Mouse (Mus musculus): ENCODE measurements around the gene Htra3. TPM values are rescaled to one million over a fixed set of nuclear protein-coding genes. Genes with fewer than 3 reads are reported as not detected.
A peak's percentile ranks its signal among the peaks of the same experiment; 100 is the strongest.

The Htra3 gene
- polyA plus RNA-seq, 1 experiment from 2014 or later: 53.5 TPM

DNA sequence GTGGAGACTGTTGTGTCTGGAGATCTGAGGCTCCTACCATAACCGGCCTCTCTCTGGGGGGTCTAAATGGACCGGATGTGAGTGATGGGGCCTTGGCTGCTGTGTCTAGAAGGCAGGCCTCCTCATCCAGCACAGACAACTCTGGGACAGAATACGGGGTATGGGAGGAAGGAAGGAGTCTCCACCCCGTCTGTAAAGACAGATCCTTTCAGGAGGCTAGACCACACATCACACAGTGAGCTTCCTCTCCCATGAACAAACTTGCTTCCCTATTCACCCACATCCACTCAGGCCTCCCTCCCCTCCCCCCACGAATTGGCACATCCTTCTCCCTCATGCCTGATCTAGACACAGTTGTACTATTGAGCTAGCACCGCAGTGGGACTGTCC lies 9.2 kb downstream of the Htra3 start:
- no peaks in the 10 kb centered on the region for H3K36me3 ChIP-seq (ENCODE audit: control insufficient read depth, insufficient read depth, low read length)
- H3K4me2 ChIP-seq (ENCODE audit: low read depth, low read length): no peak overlapping the region
- H3K4me1 ChIP-seq (ENCODE audit: control insufficient read depth, insufficient read depth, low read length): peaks cover 48% of the 10 kb centered on the region
- no peak for ATAC-seq
- no peaks in the 10 kb centered on the region for H3K9me3 ChIP-seq (ENCODE audit: control insufficient read depth, low read length)
- H3K27ac ChIP-seq (ENCODE audit: low read length): peak overlapping the region; percentile 68
- no peaks in the 10 kb centered on the region for H3K27me3 ChIP-seq (replicated peaks; ENCODE audit: control insufficient read depth, insufficient read depth, low read length)
- WGBS: 40% methylated on average over 6 of the region's 6 CpGs
- H3K4me3 ChIP-seq (ENCODE audit: low read length): no peak overlapping the region
- H3K9ac ChIP-seq (ENCODE audit: low read depth, low read length): peak overlapping the region; percentile 42; the same call in 1 of the 2 replicates

DNA sequence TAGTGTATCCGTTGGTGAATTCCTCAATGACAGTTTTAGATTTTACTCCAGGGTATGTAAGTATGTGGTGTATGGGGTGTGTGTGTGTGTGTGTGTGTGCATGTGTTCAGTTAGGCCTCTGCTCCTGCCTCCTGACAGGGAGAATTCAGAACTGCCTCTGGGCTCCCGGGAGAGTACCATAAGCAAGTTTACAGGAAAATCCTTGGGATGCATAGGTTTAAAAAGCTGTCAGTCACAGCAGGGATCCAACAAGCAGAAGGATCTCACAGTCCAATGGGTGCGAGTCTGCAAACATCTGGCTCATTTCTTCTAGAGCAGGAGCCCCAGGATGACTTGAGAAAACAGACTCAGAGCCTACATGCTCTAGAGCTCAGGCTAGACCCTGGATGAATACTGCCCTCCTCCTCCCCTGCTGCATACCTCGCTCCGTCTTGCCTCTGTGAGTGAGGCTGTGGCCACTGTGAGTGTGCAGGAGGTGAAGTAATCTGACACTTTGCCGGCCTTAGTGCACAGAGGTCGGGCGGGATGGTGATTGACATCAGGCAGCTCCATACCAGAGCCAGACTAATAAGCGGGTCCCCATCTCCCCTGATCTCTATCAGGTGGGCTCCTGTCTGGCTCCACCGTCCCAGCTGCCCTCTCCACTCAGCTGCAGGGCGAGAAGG lies 9.7 kb downstream of the Htra3 start:
- no peaks in the 10 kb centered on the region for H3K27me3 ChIP-seq (replicated peaks; ENCODE audit: control insufficient read depth, insufficient read depth, low read length)
- no peaks in the 10 kb centered on the region for H3K36me3 ChIP-seq (ENCODE audit: control insufficient read depth, insufficient read depth, low read length)
- peak overlapping the region; percentile 68 for H3K27ac ChIP-seq (ENCODE audit: low read length)
- no peak overlapping the region for H3K4me2 ChIP-seq (ENCODE audit: low read depth, low read length)
- peaks cover 48% of the 10 kb centered on the region for H3K4me1 ChIP-seq (ENCODE audit: control insufficient read depth, insufficient read depth, low read length)
- H3K9me3 ChIP-seq (ENCODE audit: control insufficient read depth, low read length): no peaks in the 10 kb centered on the region
- 39% methylated on average over 11 of the region's 11 CpGs for WGBS
- H3K9ac ChIP-seq (ENCODE audit: low read depth, low read length): peak overlapping the region; percentile 42; the same call in 1 of the 2 replicates
- H3K4me3 ChIP-seq (ENCODE audit: low read length): no peak overlapping the region
- ATAC-seq: no peak

DNA sequence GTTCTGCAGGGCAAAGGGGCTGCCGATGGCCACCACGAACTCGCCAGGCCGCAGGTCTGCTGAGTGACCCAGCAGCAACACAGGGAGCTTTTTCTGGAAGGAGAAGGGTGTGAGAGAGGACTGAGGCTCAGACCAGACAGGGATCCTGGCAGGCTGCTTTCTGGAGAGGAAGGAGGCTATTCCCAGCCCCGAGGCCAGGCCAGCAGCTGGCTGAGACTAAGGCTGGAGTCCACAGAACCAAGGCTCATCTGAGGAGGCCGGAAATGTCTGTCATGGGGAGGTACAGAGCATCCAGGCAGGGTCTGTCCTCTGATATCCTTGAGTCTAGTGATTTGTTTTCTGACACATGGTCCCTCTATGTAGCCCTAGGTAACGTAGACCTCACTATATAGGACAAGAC lies 13.4 kb downstream of the Htra3 start:
- no peak overlapping the region for H3K9ac ChIP-seq (ENCODE audit: low read depth, low read length)
- ATAC-seq: no peak
- H3K4me1 ChIP-seq (ENCODE audit: control insufficient read depth, insufficient read depth, low read length): peaks cover 12% of the 10 kb centered on the region
- no peaks in the 10 kb centered on the region for H3K36me3 ChIP-seq (ENCODE audit: control insufficient read depth, insufficient read depth, low read length)
- H3K27me3 ChIP-seq (replicated peaks; ENCODE audit: control insufficient read depth, insufficient read depth, low read length): no peaks in the 10 kb centered on the region
- no peaks in the 10 kb centered on the region for H3K9me3 ChIP-seq (ENCODE audit: control insufficient read depth, low read length)
- H3K27ac ChIP-seq (ENCODE audit: low read length): no peak overlapping the region
- 89% methylated on average over 7 of the region's 7 CpGs for WGBS
- no peak overlapping the region for H3K4me3 ChIP-seq (ENCODE audit: low read length)
- H3K4me2 ChIP-seq (ENCODE audit: low read depth, low read length): no peak overlapping the region

DNA sequence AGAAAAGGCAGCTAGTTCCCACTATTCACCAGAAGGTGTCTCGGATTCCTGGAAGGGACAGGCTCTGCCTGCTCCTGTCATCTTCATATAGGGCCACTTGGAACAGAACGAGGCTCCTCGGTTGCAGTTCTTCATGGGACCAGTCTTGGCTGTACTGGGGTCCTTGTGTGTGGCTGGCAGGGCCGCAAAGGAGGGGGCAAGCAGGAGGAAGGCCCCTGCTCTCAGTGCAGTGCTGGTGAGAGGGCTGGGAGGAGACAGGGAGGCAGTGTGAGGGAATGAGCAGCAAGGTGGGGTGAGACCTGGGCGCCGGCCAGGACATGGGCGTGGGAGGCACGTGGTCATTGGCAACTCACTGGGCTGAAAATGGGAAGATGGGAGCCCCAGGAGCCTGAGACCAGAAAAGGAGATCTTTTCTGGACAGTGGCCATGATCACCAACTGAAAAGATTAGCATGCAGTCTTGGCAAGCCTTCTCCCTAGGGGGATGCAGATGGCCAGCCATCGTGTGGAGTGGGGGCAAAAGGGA lies 17.5 kb downstream of the Htra3 start:
- ATAC-seq: no peak
- WGBS: 85% methylated on average over 9 of the region's 9 CpGs

DNA sequence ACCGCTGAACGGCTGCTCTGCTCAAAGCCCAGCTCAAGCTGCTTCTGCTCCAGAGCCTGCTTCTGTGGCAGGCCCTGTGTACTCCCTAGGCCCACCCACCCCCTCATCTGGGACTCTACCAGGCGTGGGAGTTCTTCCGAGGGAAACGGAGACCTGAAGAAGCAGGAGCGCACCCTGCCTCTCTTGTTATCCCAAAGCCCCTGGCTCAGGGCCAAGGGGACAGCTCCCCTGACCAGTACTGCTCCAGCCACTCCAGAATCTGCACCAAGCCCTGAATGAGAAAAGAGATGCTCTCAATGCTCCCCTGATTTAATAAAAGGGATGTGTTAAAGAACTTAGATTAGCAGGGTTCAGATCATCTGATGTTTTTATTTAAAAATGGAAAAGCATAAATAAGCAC lies 18.4 kb downstream of the Htra3 start:
- H3K9me3 ChIP-seq (ENCODE audit: control insufficient read depth, low read length): no peaks in the 10 kb centered on the region
- 59% methylated on average over 6 of the region's 6 CpGs for WGBS
- H3K36me3 ChIP-seq (ENCODE audit: control insufficient read depth, insufficient read depth, low read length): no peaks in the 10 kb centered on the region
- H3K27ac ChIP-seq (ENCODE audit: low read length): no peak overlapping the region
- no peak for ATAC-seq
- H3K9ac ChIP-seq (ENCODE audit: low read depth, low read length): no peak overlapping the region
- no peak overlapping the region for H3K4me3 ChIP-seq (ENCODE audit: low read length)
- no peak overlapping the region for H3K4me2 ChIP-seq (ENCODE audit: low read depth, low read length)
- H3K27me3 ChIP-seq (replicated peaks; ENCODE audit: control insufficient read depth, insufficient read depth, low read length): no peaks in the 10 kb centered on the region
- no peaks in the 10 kb centered on the region for H3K4me1 ChIP-seq (ENCODE audit: control insufficient read depth, insufficient read depth, low read length)

More for the DNA sequence above, 17.5 kb downstream of the Htra3 start:
- H3K9ac ChIP-seq (ENCODE audit: low read depth, low read length): no peak overlapping the region
- no peaks in the 10 kb centered on the region for H3K9me3 ChIP-seq (ENCODE audit: control insufficient read depth, low read length)
- no peak overlapping the region for H3K27ac ChIP-seq (ENCODE audit: low read length)
- no peak overlapping the region for H3K4me3 ChIP-seq (ENCODE audit: low read length)
- H3K27me3 ChIP-seq (replicated peaks; ENCODE audit: control insufficient read depth, insufficient read depth, low read length): no peaks in the 10 kb centered on the region
- H3K4me2 ChIP-seq (ENCODE audit: low read depth, low read length): no peak overlapping the region
- no peaks in the 10 kb centered on the region for H3K36me3 ChIP-seq (ENCODE audit: control insufficient read depth, insufficient read depth, low read length)
- H3K4me1 ChIP-seq (ENCODE audit: control insufficient read depth, insufficient read depth, low read length): no peaks in the 10 kb centered on the region

DNA sequence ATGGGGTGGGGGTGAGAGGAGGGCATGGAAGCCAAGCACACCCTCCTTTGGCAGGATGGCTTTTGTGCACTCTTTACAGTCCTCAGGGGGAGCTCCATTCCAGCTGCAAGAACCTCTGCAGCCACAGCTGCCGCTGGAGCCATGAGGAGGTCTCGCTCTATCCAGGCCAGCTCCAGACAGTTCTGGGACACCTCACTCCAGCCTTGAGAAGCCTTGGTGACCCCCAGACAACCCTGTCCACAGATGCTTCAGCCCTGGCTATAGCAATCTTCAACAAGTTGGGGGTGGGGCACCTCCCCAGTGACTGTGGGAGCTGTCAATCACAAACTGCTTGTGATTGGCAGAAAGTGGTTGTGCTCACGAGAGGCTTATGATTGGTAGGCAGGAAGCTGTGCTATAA lies 20.1 kb downstream of the Htra3 start:
- WGBS: 59% methylated on average over 3 of the region's 3 CpGs

DNA sequence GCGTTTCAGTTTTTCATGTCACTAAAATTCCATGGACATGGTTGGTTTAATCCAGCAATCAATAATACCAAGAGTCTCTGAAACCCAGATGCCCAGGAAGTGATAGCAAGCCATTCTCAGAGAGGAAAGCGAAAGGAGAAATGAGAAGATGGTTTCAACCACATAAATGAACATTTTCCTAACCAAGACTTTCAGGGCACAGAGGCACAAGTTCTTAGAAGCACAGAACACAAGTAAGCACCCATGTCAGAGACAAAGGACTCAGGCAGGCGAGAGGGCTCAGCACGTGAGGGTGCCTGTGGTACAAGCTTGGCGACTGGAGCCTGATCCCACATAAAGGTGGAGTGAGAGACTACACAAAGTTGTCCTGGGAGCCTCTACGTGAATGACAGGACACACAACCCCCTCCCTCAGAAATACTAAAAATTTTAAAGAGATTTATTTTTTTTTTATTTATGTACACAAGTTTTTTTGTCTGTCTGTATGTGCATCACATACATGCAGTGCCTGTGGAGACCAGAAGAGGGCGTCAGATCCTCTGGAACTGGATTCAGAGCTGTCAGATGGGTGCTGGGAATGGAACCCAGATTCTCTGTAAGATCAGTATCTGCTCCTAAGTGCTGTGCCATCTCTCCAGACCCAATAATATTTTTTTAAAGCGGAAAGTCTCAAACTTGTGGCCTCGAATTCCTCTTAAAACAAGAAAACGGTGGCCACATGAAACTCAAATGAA lies 23.7 kb downstream of the Htra3 start:
- no peaks in the 10 kb centered on the region for H3K4me1 ChIP-seq (ENCODE audit: control insufficient read depth, insufficient read depth, low read length)
- no peaks in the 10 kb centered on the region for H3K27me3 ChIP-seq (replicated peaks; ENCODE audit: control insufficient read depth, insufficient read depth, low read length)
- ATAC-seq: no peak
- H3K9me3 ChIP-seq (ENCODE audit: control insufficient read depth, low read length): no peaks in the 10 kb centered on the region
- H3K9ac ChIP-seq (ENCODE audit: low read depth, low read length): no peak overlapping the region
- WGBS: 91% methylated on average over 10 of the region's 10 CpGs
- no peaks in the 10 kb centered on the region for H3K36me3 ChIP-seq (ENCODE audit: control insufficient read depth, insufficient read depth, low read length)
- no peak overlapping the region for H3K4me2 ChIP-seq (ENCODE audit: low read depth, low read length)
- no peak overlapping the region for H3K4me3 ChIP-seq (ENCODE audit: low read length)
- no peak overlapping the region for H3K27ac ChIP-seq (ENCODE audit: low read length)

More for the DNA sequence above, 20.1 kb downstream of the Htra3 start:
- Histone ChIP-seq H3K27me3 (replicated peaks; ENCODE audit: control insufficient read depth, insufficient read depth, low read length) (no peaks in the 10 kb centered on the region), H3K4me1 (ENCODE audit: control insufficient read depth, insufficient read depth, low read length) (no peaks in the 10 kb centered on the region), H3K9ac (ENCODE audit: low read depth, low read length) (no peak overlapping the region), H3K4me3 (ENCODE audit: low read length) (no peak overlapping the region), H3K36me3 (ENCODE audit: control insufficient read depth, insufficient read depth, low read length) (no peaks in the 10 kb centered on the region), H3K9me3 (ENCODE audit: control insufficient read depth, low read length) (no peaks in the 10 kb centered on the region), H3K4me2 (ENCODE audit: low read depth, low read length) (no peak overlapping the region), H3K27ac (ENCODE audit: low read length) (no peak overlapping the region)
- no peak for ATAC-seq

DNA sequence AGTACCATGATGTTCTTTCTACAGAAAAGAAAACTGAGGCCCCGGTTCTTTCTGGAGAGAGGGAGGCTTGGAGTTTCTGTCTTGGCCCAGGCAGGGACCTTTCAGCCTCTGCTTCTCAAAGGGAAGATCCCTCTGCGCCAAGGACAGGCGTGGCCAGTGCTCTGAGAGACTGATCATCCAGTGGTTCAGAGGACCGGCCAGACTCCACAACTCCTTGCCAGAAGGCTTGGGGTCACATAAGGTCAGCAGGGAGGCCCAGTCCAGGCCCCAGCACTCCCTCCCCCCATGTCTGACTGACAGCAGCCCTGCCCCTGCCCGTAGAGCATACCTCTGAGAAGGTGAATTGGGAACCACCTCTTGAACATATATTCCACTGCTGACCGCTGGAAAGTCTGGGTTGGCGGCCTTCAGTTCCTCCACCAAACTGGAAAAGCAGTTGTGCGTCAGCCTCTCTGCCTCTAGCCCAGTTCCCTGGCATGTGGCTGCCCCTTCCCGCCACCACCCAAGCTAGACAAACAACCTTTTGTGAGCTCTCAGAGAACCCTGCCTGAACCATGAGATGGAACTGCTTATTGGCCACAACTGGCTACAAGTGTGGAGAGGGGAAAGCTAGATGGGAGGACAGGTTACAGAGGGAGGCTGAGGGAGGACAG lies 25.7 kb downstream of the Htra3 start:
- Histone ChIP-seq H3K27me3 (replicated peaks; ENCODE audit: control insufficient read depth, insufficient read depth, low read length) (no peaks in the 10 kb centered on the region), H3K9me3 (ENCODE audit: control insufficient read depth, low read length) (no peaks in the 10 kb centered on the region), H3K4me2 (ENCODE audit: low read depth, low read length) (no peak overlapping the region), H3K36me3 (ENCODE audit: control insufficient read depth, insufficient read depth, low read length) (no peaks in the 10 kb centered on the region), H3K9ac (ENCODE audit: low read depth, low read length) (no peak overlapping the region), H3K4me1 (ENCODE audit: control insufficient read depth, insufficient read depth, low read length) (no peaks in the 10 kb centered on the region), H3K27ac (ENCODE audit: low read length) (no peak overlapping the region), H3K4me3 (ENCODE audit: low read length) (no peak overlapping the region)
- 59% methylated on average over 9 of the region's 9 CpGs for WGBS
- no peak for ATAC-seq

DNA sequence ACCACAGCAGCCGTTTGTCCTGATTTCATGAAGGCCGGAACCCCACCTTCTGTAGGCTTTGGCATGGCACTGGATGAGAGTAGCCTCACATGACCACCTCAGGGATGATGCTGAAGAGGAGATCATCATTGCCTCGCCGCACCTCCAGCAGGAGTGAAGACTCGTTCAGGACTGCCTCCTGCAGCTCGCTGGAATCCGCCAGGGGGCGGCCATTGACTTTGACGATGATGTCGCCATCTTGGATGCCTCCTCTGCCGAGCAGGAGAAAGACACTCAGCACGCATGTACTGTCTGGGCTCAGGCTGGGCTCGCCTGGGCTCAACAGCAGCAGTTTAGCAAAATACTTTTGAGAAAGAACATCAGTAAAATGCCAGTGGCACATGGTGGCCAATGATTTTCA lies 26.7 kb downstream of the Htra3 start:
- Histone ChIP-seq H3K27me3 (replicated peaks; ENCODE audit: control insufficient read depth, insufficient read depth, low read length) (no peaks in the 10 kb centered on the region), H3K4me1 (ENCODE audit: control insufficient read depth, insufficient read depth, low read length) (0 out of 2 replicates have a peak, but pooled peaks cover under 1% of the 10 kb centered on the region), H3K36me3 (ENCODE audit: control insufficient read depth, insufficient read depth, low read length) (no peaks in the 10 kb centered on the region), H3K9ac (ENCODE audit: low read depth, low read length) (no peak overlapping the region), H3K4me2 (ENCODE audit: low read depth, low read length) (no peak overlapping the region), H3K4me3 (ENCODE audit: low read length) (no peak overlapping the region), H3K27ac (ENCODE audit: low read length) (no peak overlapping the region), H3K9me3 (ENCODE audit: control insufficient read depth, low read length) (no peaks in the 10 kb centered on the region)
- WGBS: 92% methylated on average over 13 of the region's 13 CpGs
- no peak for ATAC-seq

Data from intestine, embryonic 16.5 days (tissue).